Mouse (Mus musculus): ENCODE measurements around the gene Etnk1.
"Not testable (repeated sequence)": the region's sequence is repeated elsewhere in the genome, so short reads cannot be mapped to it uniquely, and the experiment has no call there.

GRCm38 (mm10) chr6:143141624-143142592 lies 25.1 kb upstream of the Etnk1 start:
- not testable (repeated sequence) for TF ChIP-seq CTCF, EP300 (IDR thresholded peaks at IDR 0.05)
